Mouse (Mus musculus) right cerebral cortex, adult 18-20 months (tissue): ENCODE data around the gene H3f3a.

Experiments used
- DNase-seq: peaks from one replicate; pipeline ENCODE4 v3.0.0; 2022; ENCODE audit warnings: mixed read lengths

Gene H3f3a

GRCm38 (mm10) chr1:180822276-180822675, 8.5 kb upstream of the H3f3a start:
- no peak for DNase-seq

DNA sequence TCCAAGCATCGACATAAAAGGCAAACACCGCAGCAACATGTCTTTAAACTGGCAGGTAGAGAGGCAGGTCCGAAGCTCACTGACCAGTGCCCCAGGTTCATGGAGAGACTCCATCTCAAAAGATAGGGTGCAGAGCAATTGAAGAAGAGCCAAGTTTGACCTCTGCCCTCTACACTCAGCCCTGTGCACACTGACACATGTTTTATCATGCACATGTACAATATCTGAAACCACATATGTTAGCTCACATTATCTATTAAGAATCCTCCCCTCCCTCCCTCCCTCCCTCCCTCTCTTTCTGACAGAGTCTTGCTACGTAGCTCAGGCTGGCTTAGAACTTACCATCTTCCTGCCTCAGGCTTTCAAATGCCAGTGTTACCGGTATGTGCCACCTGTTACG, 7.4 kb upstream of the H3f3a start:
- no peak for DNase-seq

DNA sequence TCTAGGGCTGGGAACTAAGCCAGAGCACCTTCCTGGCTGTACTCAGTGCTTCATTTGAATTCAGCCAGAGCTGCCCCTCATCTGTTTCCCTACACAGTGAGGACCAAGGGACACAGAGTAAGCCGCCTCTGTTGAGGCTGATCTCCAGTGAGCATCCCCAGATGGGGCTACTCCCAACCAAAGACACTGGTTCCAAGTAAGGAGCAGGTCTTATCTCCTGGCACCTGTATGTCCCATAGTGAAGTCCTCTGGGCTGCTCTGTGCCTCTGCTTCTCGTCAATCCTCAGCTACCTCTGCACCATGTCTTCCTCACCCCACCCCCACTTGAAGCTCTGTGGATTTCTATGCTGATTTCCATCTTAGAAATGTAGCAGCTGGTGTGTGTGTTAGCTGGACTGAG, 4.3 kb upstream of the H3f3a start:
- DNase-seq: no peak

GRCm38 (mm10) chr1:180815371-180816024, 1.8 kb upstream of the H3f3a start:
- DNase-seq: no peak

DNA sequence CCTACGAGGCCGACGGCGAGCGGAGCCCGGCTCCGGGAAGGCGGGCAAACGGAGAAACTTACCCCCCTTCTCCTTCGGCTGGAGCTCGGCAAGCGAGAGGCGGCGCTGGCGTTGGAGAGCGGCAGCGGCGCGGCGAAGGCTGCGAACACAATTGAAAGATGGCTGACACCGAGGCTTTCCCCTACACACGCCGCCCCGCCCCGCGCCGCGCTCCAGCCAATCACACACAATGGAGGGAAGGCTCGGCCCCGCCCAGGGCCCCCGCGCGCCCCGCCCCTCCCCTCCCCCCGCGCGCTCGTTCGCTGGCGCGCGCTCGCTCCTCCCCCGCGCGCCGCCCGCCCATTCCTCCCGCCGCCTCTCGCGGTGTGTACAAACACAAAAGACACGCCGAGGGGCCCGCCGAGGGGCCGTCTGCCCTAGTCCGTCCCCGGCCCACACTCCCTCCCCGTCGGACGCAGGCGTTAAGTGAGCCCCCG, 296 bp downstream of the H3f3a start:
- DNase-seq: peak; percentile 94

- peak; percentile 54 for DNase-seq
These were observed 1.0 kb downstream of the H3f3a start for GRCm38 (mm10) chr1:180812463-180813408.

- DNase-seq: peak; percentile 24
These were observed 1.9 kb downstream of the H3f3a start for GRCm38 (mm10) chr1:180811596-180812462.

GRCm38 (mm10) chr1:180810976-180811375, 2.8 kb downstream of the H3f3a start:
- DNase-seq: no peak

GRCm38 (mm10) chr1:180808831-180809230, 4.9 kb downstream of the H3f3a start:
- no peak for DNase-seq

- DNase-seq: no peak
These were observed 9.9 kb downstream of the H3f3a start for GRCm38 (mm10) chr1:180803881-180804280.

DNA sequence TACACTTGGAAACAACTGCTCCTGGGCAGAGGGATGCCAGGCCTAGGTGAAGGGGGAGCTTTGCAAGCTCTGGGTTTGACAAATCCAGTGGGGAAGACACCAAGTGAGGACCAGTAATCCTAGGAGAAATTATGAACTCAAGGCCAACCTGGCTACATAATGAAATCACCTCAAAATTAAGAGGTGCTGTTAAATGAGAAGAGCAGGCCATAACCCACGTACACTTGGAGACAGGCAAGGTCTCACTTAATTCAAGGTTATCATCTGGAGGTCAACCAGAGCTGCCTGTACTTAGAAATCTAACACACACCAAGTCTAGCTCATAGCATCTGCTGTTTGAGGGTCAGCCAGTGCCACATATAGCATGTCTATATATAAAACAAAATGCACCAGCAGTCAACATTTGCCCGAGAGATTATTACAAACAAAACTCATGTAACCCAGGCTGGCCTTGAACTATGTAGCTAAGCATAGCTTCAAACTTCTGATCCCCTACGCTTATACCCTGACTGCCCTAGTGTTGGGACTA, 12.2 kb downstream of the H3f3a start:
- DNase-seq: no peak

DNA sequence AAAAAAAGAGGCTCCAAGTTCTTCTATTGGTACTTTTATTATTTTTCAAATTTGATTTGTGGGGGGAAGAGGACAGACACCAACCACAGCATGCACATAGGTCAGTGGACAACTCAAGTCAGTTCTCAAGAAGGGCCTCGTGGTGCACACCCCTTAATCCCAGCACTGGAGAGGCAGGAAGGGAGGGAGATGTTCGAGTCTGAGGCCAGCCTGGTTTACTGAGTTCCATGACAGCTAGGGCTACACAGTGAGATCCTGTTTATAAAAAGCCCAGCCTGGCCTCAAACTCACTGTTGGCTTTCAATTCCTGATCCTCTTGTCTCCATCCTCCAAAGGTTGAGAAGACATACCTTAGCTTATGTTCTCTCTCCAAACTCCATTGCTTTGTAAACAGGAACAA, 12.9 kb downstream of the H3f3a start:
- no peak for DNase-seq

DNA sequence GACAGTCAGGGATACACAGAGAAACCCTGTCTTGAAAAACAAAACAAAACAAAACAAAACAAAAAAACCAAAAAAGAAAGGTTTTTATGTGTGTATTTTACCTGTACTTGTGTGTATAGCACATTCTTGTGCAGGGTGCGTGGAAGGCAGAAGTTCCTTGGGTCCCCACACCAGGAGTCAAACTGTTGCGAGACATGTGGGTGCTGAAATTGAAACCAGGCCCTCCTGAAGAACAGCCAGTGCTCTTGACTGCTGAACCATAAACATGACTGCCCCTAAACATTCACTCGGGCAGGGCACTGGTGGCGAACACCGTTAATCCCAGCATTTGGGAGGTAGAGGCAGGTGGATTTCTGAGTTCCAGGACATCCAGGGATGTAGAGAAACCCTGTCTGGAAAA, 13.7 kb downstream of the H3f3a start:
- no peak for DNase-seq

GRCm38 (mm10) chr1:180799253-180799652, 14.5 kb downstream of the H3f3a start:
- no peak for DNase-seq

DNA sequence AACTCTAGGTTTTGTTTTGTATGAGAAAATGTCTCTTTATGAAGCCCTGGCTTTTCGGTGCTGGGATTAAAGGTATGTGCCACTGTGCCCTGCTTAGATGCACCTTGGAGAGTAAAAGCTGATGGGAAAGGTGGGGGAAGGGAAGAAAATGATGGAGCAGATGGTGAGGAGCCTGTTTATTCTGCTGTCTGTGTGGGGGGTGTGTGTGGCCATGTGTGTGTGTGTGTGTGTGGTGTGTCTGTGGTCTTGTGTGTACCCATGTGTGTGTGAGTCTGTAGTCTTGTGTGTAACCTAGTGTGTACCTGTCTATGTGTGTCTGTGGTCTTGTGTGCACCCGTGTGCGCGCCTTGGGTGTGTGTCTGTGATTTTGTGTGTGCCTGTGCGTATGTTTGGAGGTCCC, 15.1 kb downstream of the H3f3a start:
- no peak for DNase-seq

GRCm38 (mm10) chr1:180794170-180794569, 19.6 kb downstream of the H3f3a start:
- DNase-seq: no peak

- no peak for DNase-seq
These were observed 20.2 kb downstream of the H3f3a start for GRCm38 (mm10) chr1:180793445-180794117.

GRCm38 (mm10) chr1:180792814-180793213, 20.9 kb downstream of the H3f3a start:
- DNase-seq: no peak

- no peak for DNase-seq
These were observed 21.8 kb downstream of the H3f3a start for GRCm38 (mm10) chr1:180791821-180792480.

GRCm38 (mm10) chr1:180783580-180783928, 30.2 kb downstream of the H3f3a start:
- DNase-seq: no peak

GRCm38 (mm10) chr1:180782906-180783579, 30.7 kb downstream of the H3f3a start:
- DNase-seq: no peak
